Mouse (Mus musculus) brain, embryonic 14.5 days (tissue): ENCODE measurements around the gene Unc13a.

Experiments used
- CTCF ChIP-seq: fragments of 200-500 bp; IDR thresholded peaks from 2 replicates; pipeline ENCODE4 v1.5.1; 2012; ENCODE audit warnings: inconsistent platforms, mild to moderate bottlenecking, moderate library complexity, borderline replicate concordance; ENCODE audit not compliant: insufficient read depth, insufficient read length; ENCODE audit errors: extremely low read depth
- POLR2A ChIP-seq: fragments of 200-500 bp; IDR thresholded peaks from 2 replicates; pipeline ENCODE4 v1.6.1; 2012; ENCODE audit warnings: mild to moderate bottlenecking, inconsistent platforms, borderline replicate concordance; ENCODE audit not compliant: poor library complexity, insufficient read depth, insufficient read length, severe bottlenecking; ENCODE audit errors: extremely low read depth

- no peak for TF ChIP-seq POLR2A
- no peak for TF ChIP-seq CTCF
Measured at GRCm38 (mm10) chr8:71665331-71666130, 6.0 kb downstream of the Unc13a start.
